Mouse (Mus musculus) spleen, adult 12 weeks (tissue): ENCODE results near the gene Ccdc137.

ENCODE experiments used
- DNase-seq: peaks from one replicate; pipeline ENCODE4 v3.0.0; 2022; ENCODE audit warnings: low spot score

Ccdc137 gene

DNA sequence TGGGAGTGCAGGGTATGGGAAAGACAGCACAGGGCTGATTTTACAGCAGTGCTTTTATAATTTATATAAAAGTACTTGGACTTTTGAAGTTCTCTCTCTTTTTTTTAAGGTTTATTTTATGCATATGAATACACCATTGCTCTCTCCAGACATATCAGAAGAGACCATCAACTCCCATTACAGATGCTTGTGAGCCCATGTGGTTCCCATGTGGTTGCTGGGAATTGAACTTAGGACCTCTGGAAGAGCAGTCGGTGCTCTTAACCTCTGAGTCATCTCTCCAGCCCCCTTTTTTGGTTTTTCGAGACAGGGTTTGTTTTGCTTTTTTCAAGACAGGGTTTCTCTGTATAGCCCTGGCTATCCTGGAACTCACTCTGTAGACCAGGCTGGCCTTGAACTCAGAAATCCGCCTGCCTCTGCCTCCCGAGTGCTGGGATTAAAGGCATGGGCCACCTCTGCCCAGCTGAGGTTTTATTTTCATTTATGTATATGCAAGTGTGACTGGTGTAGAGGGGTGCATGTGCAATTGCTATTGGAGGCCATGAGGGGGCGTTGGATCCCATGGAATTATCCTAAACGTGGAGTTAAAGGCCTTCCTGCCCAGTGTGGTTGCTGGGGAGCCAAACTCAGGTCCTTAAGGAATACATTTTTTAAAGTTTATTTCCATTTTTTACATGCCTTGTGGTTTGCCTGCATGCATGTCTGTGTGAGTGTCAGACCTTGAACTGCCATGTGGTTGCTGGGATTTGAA lies 1.1 kb downstream of the Ccdc137 start:
- no peak for DNase-seq

GRCm38 (mm10) chr11:120463536-120463935 lies 5.6 kb downstream of the Ccdc137 start:
- DNase-seq, result no peak

DNA sequence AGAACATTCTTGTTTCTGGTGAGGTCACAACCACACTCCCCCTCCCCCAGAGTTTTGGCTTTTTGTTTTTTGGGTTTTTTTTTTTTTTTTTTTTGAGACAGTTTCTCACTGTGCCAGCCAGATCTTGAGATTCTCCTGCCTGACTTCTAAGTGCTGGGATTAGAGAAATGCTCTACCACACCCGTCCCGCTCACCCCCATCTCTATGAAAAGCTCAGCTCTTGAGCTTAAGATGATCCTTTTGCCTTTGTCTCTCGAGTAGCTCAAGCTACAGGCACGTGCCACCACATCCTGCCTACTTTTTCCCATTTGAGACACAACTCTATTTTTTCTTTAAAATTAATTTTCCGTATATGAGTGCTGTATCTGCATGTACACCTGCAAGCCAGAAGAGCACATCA lies 6.5 kb downstream of the Ccdc137 start:
- DNase-seq, result no peak

DNA sequence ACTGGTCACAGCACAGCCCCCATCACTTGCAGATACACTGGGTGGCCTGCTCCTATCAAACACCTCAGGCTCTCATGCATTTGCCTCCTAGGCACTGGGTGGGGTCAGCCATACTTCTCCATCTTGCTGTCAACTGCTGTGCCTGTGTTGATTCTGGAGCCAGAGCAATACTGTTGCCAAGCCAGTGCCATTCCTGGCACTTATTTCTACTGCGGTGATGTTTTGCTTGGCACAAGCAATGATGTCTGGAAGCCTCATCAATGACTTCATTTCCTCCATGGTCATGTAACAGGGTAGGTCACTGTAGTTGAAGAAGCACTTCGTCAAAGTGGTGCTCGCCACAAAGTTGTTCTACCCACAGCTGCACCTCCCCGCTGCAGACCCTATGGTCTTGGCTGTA lies 7.6 kb downstream of the Ccdc137 start:
- DNase-seq, result no peak

GRCm38 (mm10) chr11:120467051-120467735 lies 9.3 kb downstream of the Ccdc137 start, which contains the start of gene Arl16:
Arl16 (minus strand) TSS chr11:120467607.
- peak; percentile 95 for DNase-seq

- DNase-seq, result no peak
Measured at GRCm38 (mm10) chr11:120467736-120468092, 9.8 kb downstream of the Ccdc137 start.

DNA sequence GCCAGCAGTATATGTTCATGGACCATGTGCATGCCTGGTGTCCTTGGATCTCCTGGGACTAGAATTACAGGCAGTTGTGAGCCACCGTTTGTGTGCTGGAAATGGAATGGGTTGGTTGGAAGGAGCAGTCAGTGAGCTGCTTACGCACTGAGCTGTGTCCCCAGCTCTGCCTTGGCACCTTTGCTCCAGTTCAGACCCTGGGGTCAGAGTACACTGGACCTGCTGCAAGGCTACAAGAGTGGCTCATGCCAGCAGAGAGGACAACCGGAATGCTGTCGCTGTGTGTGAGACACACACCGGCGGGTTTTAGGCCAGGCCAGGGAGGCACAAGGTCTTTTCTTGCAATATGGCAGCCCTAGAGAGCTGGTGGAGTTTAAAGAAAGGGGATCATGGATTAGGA lies 14.1 kb downstream of the Ccdc137 start:
- no peak for DNase-seq

- no peak for DNase-seq
Measured at GRCm38 (mm10) chr11:120483448-120483934, 25.6 kb downstream of the Ccdc137 start.

- peak; percentile 78 for DNase-seq
Measured at GRCm38 (mm10) chr11:120484265-120484981, 26.5 kb downstream of the Ccdc137 start, which contains the start of gene Mrpl12. Mrpl12 (plus strand) TSS chr11:120484613.

GRCm38 (mm10) chr11:120485251-120485650 lies 27.3 kb downstream of the Ccdc137 start:
- no peak for DNase-seq

DNA sequence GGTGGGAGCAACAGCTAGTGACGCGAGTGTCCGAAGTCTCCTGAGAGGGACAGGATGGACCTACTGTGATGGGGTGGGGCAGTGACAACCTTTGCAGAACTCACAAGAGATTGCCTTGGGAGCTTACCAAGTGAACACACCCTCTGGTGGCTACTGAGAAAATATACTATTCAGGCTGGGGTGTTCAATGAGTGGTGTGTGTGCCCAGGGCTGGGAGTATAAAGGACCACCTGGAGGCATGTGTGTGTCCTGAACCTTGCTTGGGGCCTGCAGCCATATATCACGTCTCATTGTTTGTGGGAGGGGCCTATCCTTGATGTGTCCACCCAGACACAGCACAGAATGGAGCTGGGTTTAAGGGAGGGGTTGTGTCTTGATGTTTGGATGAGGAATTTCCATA lies 30.6 kb downstream of the Ccdc137 start:
- DNase-seq, result no peak

DNA sequence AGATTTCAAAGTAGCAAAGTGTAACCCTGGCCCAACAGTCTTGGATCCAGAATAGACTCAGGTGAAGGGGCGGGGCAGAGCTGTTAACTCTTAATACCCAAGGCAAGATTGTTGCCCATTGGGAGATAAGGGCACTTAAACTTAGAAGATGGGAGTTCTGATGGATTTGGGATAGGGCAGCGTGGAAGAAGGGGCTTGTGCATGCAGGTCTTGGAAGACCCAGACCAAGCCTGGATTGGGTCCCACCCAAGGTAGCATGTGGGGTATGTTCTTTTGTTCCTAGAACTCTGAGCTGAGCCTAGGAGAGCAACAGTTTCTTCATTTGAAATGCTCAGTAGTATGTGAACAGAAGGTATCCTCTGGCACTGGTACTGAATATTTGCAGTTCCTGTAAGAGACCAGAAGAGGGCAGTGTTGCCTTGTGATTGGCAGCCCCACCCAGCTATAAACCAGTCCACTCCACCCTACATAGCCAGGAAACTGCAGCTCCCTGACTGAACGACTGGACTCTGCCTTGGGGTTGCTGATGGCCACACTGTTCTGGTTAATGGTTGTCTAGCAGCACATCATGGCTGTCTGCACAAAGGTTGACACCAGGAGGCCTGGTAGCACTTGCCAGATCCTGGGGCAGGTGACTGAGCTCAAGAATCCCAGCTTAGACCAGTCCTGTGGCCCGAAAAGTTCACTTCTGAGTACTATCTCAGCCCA lies 31.3 kb downstream of the Ccdc137 start:
- peak; percentile 51 for DNase-seq

DNA sequence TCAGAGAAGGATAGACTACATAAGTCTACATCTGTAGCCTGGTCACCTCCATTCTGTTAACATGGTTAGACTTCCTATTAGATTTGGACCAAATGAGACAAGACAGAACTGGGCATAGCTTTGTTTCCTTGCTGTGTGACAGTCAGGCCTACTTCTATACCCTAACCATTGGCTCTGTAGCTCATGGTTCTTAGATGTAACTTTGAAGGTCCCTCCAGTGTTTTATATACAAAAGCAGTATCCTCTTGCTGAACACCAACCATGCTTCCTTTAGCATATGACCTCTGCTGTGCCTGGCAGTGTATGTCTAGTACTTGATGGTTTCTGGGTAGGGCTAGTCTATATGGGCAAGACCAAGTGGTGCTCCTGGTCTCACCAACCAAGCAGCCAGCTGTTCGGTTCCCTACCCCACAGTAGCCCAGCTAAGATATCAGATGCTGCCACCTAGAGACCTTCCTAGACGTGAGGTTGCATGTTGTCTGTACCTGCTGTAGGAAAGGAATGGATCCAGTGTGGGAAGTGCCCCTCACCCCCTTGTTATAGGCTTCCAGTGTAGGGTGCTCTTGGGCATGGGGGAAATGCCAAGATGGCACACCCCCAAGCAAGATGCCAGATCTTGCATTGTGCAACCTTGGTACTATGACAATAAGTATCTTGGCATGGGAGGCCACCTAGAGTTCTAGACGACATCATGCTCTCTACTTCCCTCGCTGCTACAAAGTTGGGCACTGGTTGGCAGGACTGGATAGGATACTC lies 32.6 kb downstream of the Ccdc137 start:
- no peak for DNase-seq

GRCm38 (mm10) chr11:120491317-120492023 lies 33.6 kb downstream of the Ccdc137 start, which contains the start of gene Slc25a10:
Slc25a10 (plus strand) TSS chr11:120491840.
- DNase-seq, result peak; percentile 84

- DNase-seq, result peak; percentile 39
Measured at GRCm38 (mm10) chr11:120492024-120492877, 34.3 kb downstream of the Ccdc137 start.

DNA sequence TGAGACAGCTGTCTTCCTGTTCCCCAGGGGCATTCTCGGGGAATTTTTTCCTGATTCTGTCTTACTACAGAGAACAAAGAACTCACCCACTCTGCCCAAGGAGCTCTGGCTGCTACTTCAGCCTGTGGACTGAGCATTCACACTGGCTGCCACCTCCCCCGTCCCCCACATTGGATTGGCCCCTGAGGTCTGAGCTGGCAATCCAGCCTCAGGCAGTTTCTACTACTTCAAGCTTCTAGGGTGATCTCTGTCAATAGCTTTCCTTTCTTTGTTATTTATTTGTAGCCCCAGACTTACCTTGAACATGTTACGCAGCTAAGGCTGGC lies 34.9 kb downstream of the Ccdc137 start:
- DNase-seq, result no peak

DNA sequence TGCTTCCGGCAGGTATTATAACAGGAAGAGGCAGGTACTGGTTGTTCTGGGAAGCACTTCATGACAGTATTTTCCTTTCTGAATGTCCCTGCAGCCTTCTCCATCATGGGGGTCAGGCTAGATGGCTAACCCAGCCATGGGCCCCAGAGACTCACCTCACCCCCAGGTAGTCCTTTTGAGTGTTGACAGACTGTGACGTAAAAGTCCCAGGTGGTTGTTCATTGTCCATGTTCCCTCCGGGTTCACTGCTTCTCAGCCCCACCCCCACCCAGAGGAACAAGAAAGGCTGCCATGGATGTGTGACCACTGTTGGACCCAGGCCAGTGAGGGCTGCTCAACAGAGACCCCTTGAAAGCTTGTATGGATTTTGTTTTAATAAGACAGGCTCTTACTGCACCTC lies 35.4 kb downstream of the Ccdc137 start:
- DNase-seq, result no peak

GRCm38 (mm10) chr11:120493911-120494310 lies 36.0 kb downstream of the Ccdc137 start:
- no peak for DNase-seq

DNA sequence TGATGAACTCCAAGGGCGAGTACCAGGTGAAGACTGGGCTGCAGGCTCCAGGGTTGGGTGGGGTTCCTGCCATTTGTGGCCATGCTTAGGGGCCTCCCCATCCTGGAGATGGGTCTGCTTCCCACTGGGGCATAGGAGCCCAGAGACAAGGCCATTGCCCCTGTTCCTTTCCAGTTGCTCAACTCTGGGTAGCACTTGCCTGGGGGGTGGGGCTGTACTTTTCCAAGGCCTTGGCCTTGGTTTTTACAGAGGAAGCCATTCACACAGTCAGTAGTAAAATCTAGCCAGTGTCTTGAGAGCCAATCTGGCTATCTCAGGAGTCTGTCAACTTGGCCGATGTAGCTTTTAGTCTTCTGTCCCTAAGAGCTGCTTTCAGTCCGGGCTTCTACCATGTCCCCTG lies 39.5 kb downstream of the Ccdc137 start:
- DNase-seq, result no peak

DNA sequence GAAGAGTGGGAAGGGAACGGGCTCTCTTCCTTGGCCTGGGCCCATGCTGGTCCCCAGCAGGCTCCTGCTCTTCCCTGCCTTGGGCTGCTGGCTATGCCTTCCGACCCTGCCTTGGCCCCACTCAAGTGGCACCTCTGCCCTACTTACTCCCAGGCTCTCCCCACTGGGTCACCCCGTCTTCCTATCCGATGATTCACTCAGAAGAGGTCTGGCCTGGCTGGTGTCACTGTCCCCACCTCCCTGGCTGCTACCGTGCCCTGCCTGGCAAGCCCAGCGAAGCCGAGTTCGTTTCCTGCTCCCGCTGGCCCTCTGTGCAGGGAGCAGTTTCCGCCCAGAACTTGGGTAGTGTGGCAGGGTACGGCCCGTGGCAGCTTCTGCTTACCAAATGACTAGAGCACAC lies 40.3 kb downstream of the Ccdc137 start:
- no peak for DNase-seq
